Mouse (Mus musculus) heart, postnatal 25 days (tissue): ENCODE measurements around the gene Aff3. TPM values are rescaled to one million over a fixed set of nuclear protein-coding genes. Genes with fewer than 3 reads are reported as not detected.
A peak's percentile ranks its signal among the peaks of the same experiment; 100 is the strongest.

Experiments used
- DNase-seq: peaks from one replicate; pipeline ENCODE4 v3.0.0; 2022; ENCODE audit warnings: low spot score
- intact Hi-C: fragments of 180-260 bp; cut with DNase I; formaldehyde crosslinking; loops from one replicate; pipeline ENCODE4 v1.15.1; 2025
- total RNA-seq, 2 experiments: library from RNA; stranded (reverse); gene quantifications; 2 replicates each; pipeline ENCODE4 v1.2.3; 2021

The Aff3 gene
- total RNA-seq, 2 experiments from 2014 or later, result 1.8 to 3.4 TPM

DNA sequence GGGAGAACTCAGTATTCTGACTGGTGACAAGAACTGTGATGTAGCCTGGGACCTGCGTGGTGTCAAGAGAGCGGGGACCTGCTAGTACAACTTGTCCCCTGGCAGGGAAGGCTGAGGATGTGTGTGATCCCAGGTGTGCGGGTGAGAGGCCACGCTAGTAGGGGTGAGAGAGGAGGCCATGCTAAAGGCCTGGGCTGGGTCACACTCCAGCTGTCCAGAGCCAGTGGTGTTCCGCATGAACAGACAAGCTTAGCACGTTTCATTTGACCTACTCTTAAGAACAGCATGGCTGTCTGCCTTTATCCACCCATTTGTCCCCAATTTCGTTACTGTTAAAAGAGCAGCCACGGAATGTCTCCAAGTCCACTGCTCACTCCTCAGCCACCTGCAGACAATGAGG lies 434.7 kb downstream of the Aff3 start:
- DNase-seq, result no peak
- intact Hi-C loops, result no loop called here

DNA sequence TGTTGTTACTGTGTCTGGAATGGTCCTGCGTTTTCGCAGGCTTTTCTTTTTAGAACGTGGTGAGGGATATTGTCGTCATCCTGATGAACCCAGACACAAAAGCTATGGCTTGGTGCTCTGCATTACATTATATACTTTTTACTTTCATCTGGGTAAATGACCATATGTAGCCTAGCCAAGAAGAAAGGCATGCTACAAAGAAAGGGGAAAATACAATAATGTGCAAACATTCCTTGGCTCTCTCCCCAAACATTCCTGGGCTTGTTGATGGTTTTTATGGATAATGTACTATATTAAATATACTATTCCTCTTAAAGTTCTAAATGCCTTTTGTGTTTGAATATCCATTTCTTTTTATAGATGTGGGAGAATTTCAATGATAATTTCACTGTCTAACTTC lies 435.9 kb downstream of the Aff3 start:
- intact Hi-C loops, result no loop called here
- no peak for DNase-seq

GRCm38 (mm10) chr1:38225166-38225565 lies 439.6 kb downstream of the Aff3 start:
- intact Hi-C loops, result no loop called here
- DNase-seq, result no peak

GRCm38 (mm10) chr1:38222160-38222559 lies 442.6 kb downstream of the Aff3 start:
- intact Hi-C loops, result no loop called here

DNA sequence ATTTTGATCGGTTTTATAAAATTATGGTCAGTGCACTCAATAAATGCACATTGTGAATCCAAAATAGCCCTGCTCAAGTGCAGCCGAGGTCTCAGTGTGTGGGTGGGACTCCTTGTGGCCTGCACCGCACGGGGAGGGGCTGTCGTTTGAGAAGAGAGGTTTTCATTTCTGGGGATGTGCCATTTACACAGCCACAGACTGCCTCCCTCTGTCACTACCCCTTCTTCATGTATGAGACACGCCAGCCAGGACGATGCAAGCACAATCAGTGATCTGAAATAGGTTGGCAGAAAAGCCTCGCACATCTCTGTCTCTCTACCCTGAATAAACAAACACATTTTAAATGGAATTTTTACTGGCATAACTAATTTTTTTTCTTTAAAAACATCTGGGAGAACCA lies 443.3 kb downstream of the Aff3 start:
- intact Hi-C loops, result no loop called here

More at GRCm38 (mm10) chr1:38222160-38222559, 442.6 kb downstream of the Aff3 start:
- peak; percentile 24 for DNase-seq

GRCm38 (mm10) chr1:38217912-38218795 lies 446.6 kb downstream of the Aff3 start:
- no peak for DNase-seq
- intact Hi-C loops, result no loop called here

More for the DNA sequence above, 443.3 kb downstream of the Aff3 start:
- no peak for DNase-seq

- no peak for DNase-seq
- intact Hi-C loops, result no loop called here
Observed at GRCm38 (mm10) chr1:38217098-38217497, 447.7 kb downstream of the Aff3 start.

DNA sequence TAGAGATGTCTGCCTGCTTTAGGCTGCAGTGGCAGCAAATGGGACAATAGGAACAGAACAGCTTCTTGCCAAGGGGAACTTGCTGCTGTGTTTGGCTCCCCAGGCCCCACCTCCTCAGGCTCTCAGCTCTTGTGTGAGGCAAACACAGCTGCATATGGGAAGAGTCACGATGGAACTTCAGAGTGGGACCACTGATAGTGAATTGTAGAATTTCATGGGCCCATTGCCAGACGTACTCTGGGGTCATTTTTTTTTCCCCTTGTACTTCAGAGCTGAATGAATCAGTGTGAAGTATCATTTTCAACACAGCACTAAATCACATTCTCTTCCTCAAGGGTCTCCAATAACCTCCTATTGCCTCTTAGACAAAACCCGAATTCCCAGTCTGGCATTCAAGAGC lies 451.4 kb downstream of the Aff3 start:
- intact Hi-C loops, result no loop called here
- DNase-seq, result no peak

- no peak for DNase-seq
- intact Hi-C loops, result no loop called here
Observed at GRCm38 (mm10) chr1:38212386-38212785, 452.4 kb downstream of the Aff3 start.

- intact Hi-C loops, result no loop called here
- DNase-seq, result no peak
Observed at GRCm38 (mm10) chr1:38202475-38203183, 462.1 kb downstream of the Aff3 start.

DNA sequence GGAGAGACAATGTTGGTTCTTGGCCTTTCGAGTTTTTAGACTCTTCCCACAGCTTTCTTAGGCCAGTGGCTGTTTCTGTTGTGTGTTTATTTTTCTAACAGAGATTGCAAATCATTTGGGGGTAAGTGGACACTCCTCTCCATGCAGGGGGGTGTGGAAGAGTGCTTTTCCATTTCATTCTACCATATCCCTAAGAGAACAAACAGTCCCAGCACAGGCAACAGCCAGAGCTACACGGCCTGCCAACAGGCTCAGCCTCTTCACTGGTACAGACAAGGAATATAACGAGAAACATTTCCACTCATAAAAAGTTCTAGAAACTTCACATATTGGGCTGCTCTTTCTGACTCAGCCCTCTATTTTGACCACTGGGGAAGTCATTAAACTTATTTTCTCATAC lies 463.0 kb downstream of the Aff3 start:
- intact Hi-C loops, result no loop called here
- DNase-seq, result no peak

DNA sequence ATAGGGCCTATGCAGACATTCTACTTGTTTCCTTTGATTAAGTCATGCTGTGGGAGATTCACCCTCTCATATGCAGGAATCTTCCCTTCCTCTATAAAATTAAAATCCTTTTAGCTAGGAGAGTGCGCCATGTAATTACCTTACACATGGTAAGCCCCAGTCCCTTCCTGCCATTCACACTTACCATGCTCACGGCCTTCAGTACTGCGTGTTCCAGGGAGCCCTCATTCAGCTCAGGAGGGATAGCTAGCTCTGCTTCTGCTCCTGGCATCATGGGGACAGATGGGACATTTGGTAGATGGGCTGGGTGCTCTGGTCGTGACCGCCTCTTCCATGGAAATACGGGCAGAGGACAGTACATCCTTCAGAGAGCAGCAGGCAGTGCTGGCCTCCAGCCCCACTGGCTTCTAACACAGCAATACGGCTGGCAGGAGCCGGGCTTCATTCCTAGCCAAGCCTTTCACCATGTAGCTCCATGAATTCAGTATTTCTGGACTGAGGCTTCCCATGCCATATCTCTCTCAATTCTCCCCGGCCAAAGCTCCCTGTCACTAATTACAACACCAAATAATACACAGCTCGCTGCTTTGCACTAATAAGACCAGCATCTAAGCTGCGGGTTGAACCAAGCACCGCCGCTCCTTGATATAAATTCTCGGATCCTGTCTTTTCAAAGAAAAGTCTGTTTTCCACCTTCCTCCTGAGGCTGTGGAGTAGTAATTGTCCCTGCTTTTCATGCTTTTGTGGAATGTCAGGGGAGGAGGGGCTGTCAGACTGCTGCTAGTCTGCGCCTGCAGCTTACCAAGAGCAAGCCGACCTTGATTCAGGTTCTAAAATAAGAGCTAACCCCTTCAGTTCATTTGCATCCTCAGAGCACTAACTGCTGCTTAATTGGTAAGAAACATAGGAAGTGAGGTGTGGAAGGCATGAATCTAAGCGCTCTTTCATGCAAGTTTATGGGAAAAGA lies 464.8 kb downstream of the Aff3 start:
- peak; percentile 24 for DNase-seq
- intact Hi-C loops, result no loop called here

GRCm38 (mm10) chr1:38198393-38199029 lies 466.2 kb downstream of the Aff3 start:
- intact Hi-C loops, result no loop called here
- DNase-seq, result no peak

DNA sequence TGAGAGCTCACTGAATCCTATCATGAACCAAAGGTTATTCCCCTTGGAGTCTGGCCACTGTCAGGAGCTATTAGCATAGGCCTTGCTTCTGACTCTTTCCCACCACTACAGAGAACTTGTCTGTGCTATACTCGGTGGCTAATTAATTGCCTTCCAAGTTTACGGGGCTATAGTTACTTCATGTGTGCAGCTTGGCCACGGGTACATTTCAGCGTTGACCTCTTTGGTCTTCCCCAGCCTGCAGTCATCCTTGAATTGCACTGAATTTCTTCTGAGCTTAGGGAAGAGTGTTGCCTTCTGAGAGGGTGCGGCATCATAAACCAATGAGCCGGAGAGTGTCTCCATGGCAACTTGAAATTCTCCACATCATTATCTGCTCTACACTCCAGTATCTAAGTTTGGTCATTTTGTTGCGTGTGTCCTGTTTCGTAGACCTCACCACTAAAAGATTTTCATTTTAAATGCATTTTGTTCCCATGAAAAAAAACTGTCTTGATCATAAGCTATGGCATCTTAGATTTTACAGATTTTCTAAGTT lies 467.5 kb downstream of the Aff3 start:
- intact Hi-C loops, result no loop called here
- DNase-seq, result no peak

DNA sequence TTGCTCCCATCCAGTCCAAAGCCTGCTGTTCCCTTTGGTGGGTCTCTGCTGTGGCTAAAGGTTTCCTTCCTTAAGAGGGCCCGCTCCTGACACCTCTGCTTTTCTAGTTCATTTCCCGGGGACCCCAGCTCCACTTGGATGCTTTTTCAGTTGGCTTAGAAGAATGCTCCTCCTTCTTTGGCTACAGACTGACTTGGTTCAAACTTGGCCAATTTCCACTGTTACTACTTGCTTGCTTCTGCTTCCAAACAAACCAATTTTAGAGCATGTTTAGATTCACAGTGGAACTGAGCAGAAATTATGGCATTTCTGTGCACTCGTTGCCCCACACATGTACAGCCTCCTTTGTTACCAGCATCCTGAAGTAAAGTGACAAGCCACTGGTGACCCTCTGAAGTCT lies 469.0 kb downstream of the Aff3 start:
- no peak for DNase-seq
- intact Hi-C loops, result no loop called here

DNA sequence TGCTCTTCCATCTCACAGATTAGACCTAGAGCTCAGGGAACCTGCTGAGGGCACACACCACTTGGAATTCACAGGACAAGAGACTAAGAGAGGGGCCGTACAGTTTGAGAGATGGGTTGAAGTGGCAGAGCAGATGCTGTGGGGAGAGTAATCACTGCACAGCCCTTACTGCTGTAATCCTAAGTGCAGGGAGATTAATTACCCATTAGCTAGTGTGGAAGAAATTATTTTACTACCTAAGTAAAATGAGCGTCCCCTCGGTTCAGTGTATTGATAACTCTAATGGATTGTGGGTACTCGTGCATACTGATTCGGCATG lies 478.6 kb downstream of the Aff3 start:
- intact Hi-C loops, result loop anchor here (2.0 to 10.0 kb wide), 4 partner anchors 141 to 583 kb away; no protein-coding TSS in a partner anchor
- no peak for DNase-seq

- intact Hi-C loops, result loop anchor here (1.0 to 10.0 kb wide), 5 partner anchors 142 to 602 kb away; no protein-coding TSS in a partner anchor
- peak; percentile 28 for DNase-seq
Observed at GRCm38 (mm10) chr1:38185517-38186226, 479.1 kb downstream of the Aff3 start.

GRCm38 (mm10) chr1:38181020-38181550 lies 483.7 kb downstream of the Aff3 start:
- intact Hi-C loops, result loop anchor here (10.0 kb wide), 1 partner anchor 384 kb away; no protein-coding TSS in a partner anchor
- no peak for DNase-seq
